Mouse (Mus musculus) heart, embryonic 13.5 days (tissue): Measurements from ENCODE around the gene Itgb1. TPM values are rescaled to one million over a fixed set of nuclear protein-coding genes. Genes with fewer than 3 reads are reported as not detected.

ENCODE experiments used
- ATAC-seq: fragments of 200-750 bp; cut with Nextera tagmentation; 2 replicates; pipeline ENCODE4 v1.8.0; 2017; ENCODE audit warnings: moderate TSS enrichment; ENCODE audit not compliant: insufficient number of reproducible peaks, low FRiP score, low TSS enrichment; ENCODE audit errors: extremely low read depth
- H3K27ac ChIP-seq: fragments of 300-500 bp; sonication (generic); replicated peaks from 2 replicates; pipeline ENCODE4 v1.5.1; 2015; ENCODE audit warnings: moderate library complexity, mild to moderate bottlenecking, inconsistent platforms
- H3K27me3 ChIP-seq: fragments of 300-500 bp; sonication (generic); replicated peaks from 2 replicates; pipeline ENCODE4 v1.6.1; 2015; ENCODE audit warnings: mild to moderate bottlenecking, inconsistent platforms
- H3K36me3 ChIP-seq: fragments of 300-500 bp; sonication (generic); 2 replicates; pipeline ENCODE4 v1.6.1; 2015; ENCODE audit warnings: mild to moderate bottlenecking, inconsistent platforms
- H3K4me1 ChIP-seq: fragments of 300-500 bp; sonication (generic); 2 replicates; pipeline ENCODE4 v1.6.1; 2015; ENCODE audit warnings: inconsistent platforms
- H3K4me2 ChIP-seq: fragments of 300-500 bp; sonication (generic); 2 replicates; pipeline ENCODE4 v1.6.1; 2015; ENCODE audit warnings: inconsistent platforms, mild to moderate bottlenecking, moderate library complexity
- H3K4me3 ChIP-seq: fragments of 300-500 bp; sonication (generic); 2 replicates; pipeline ENCODE4 v1.5.1; 2015; ENCODE audit warnings: moderate library complexity, mild to moderate bottlenecking, inconsistent platforms
- H3K9ac ChIP-seq: fragments of 300-500 bp; sonication (generic); 2 replicates; pipeline ENCODE4 v1.6.1; 2015; ENCODE audit warnings: inconsistent platforms, mild to moderate bottlenecking, moderate library complexity
- H3K9me3 ChIP-seq: fragments of 300-500 bp; sonication (generic); 2 replicates; pipeline ENCODE4 v1.6.1; 2016; ENCODE audit warnings: inconsistent platforms
- WGBS: fragments of 180-500 bp; shearing (Covaris S2); methylation state at CpG from one replicate; pipeline ENCODE4 v1.1.7; 2015; ENCODE audit warnings: mixed read lengths; 5-methylcytosine and 5-hydroxymethylcytosine counted together
- polyA plus RNA-seq: library from polyadenylated mRNA; unstranded; fragments of >200 nt; fragmentation: Nextera tagmentation; extraction: Ambion mirVana; gene quantifications from 2 replicates; pipeline ENCODE4 v1.2.1, GENCODE M21; 2015

Itgb1 gene
- polyA plus RNA-seq, 1 experiment from 2014 or later, result 304 TPM

GRCm38 (mm10) chr8:128662696-128663095 lies 22.8 kb upstream of the Itgb1 start:
- 75% methylated on average over 2 of the region's 2 CpGs for WGBS

GRCm38 (mm10) chr8:128663106-128663505 lies 22.3 kb upstream of the Itgb1 start:
- no peak overlapping the region for H3K4me2 ChIP-seq
- 0 out of 2 replicates have a peak, but pooled peaks cover 9% of the 10 kb centered on the region for H3K4me1 ChIP-seq
- 43% methylated on average over 2 of the region's 2 CpGs for WGBS
- no peaks in the 10 kb centered on the region for H3K36me3 ChIP-seq
- H3K27me3 ChIP-seq, result no peaks in the 10 kb centered on the region
- H3K27ac ChIP-seq, result no peak overlapping the region
- no peak for ATAC-seq
- H3K9me3 ChIP-seq, result no peaks in the 10 kb centered on the region
- H3K9ac ChIP-seq, result no peak overlapping the region
- H3K4me3 ChIP-seq, result no peak overlapping the region

More at GRCm38 (mm10) chr8:128662696-128663095, 22.8 kb upstream of the Itgb1 start:
- ATAC-seq, result no peak
- H3K27ac ChIP-seq, result no peak overlapping the region
- H3K4me2 ChIP-seq, result no peak overlapping the region
- no peaks in the 10 kb centered on the region for H3K27me3 ChIP-seq
- H3K9ac ChIP-seq, result no peak overlapping the region
- no peaks in the 10 kb centered on the region for H3K36me3 ChIP-seq
- H3K4me1 ChIP-seq, result 0 out of 2 replicates have a peak, but pooled peaks cover 9% of the 10 kb centered on the region
- H3K9me3 ChIP-seq, result no peaks in the 10 kb centered on the region
- H3K4me3 ChIP-seq, result no peak overlapping the region

GRCm38 (mm10) chr8:128666576-128667263 lies 18.7 kb upstream of the Itgb1 start:
- H3K4me2 ChIP-seq, result no peak overlapping the region
- no peaks in the 10 kb centered on the region for H3K9me3 ChIP-seq
- H3K27me3 ChIP-seq, result no peaks in the 10 kb centered on the region
- no peak overlapping the region for H3K27ac ChIP-seq
- no peak overlapping the region for H3K4me3 ChIP-seq
- WGBS, result 79% methylated on average over 4 of the region's 4 CpGs
- H3K36me3 ChIP-seq, result no peaks in the 10 kb centered on the region
- no peak for ATAC-seq
- H3K4me1 ChIP-seq, result 0 out of 2 replicates have a peak, but pooled peaks cover 9% of the 10 kb centered on the region
- H3K9ac ChIP-seq, result no peak overlapping the region

- H3K27me3 ChIP-seq, result no peaks in the 10 kb centered on the region
- no peak overlapping the region for H3K9ac ChIP-seq
- H3K4me1 ChIP-seq, result no peaks in the 10 kb centered on the region
- 78% methylated on average over 1 of the region's 1 CpGs for WGBS
- no peak overlapping the region for H3K4me2 ChIP-seq
- H3K36me3 ChIP-seq, result no peaks in the 10 kb centered on the region
- no peak overlapping the region for H3K4me3 ChIP-seq
- no peaks in the 10 kb centered on the region for H3K9me3 ChIP-seq
- ATAC-seq, result no peak
- no peak overlapping the region for H3K27ac ChIP-seq
These were observed 13.6 kb upstream of the Itgb1 start for GRCm38 (mm10) chr8:128671813-128672212.

- H3K4me2 ChIP-seq, result no peak overlapping the region
- no peaks in the 10 kb centered on the region for H3K9me3 ChIP-seq
These were observed 13.0 kb upstream of the Itgb1 start for GRCm38 (mm10) chr8:128672441-128672840.

GRCm38 (mm10) chr8:128672950-128673349 lies 12.5 kb upstream of the Itgb1 start:
- no peak overlapping the region for H3K4me3 ChIP-seq
- H3K27me3 ChIP-seq, result no peaks in the 10 kb centered on the region
- no peaks in the 10 kb centered on the region for H3K4me1 ChIP-seq
- ATAC-seq, result no peak
- H3K4me2 ChIP-seq, result no peak overlapping the region
- no peak overlapping the region for H3K27ac ChIP-seq
- 75% methylated on average over 1 of the region's 1 CpGs for WGBS
- no peaks in the 10 kb centered on the region for H3K36me3 ChIP-seq
- no peaks in the 10 kb centered on the region for H3K9me3 ChIP-seq
- H3K9ac ChIP-seq, result no peak overlapping the region

More at GRCm38 (mm10) chr8:128672441-128672840, 13.0 kb upstream of the Itgb1 start:
- Histone ChIP-seq H3K4me1 (no peaks in the 10 kb centered on the region), H3K4me3 (no peak overlapping the region), H3K9ac (no peak overlapping the region), H3K36me3 (no peaks in the 10 kb centered on the region), H3K27me3 (no peaks in the 10 kb centered on the region), H3K27ac (no peak overlapping the region)
- 79% methylated on average over 2 of the region's 2 CpGs for WGBS
- no peak for ATAC-seq

- Histone ChIP-seq H3K27me3 (no peaks in the 10 kb centered on the region), H3K4me1 (peaks cover 10% of the 10 kb centered on the region), H3K9me3 (no peaks in the 10 kb centered on the region), H3K36me3 (no peaks in the 10 kb centered on the region), H3K27ac (no peak overlapping the region), H3K4me3 (no peak overlapping the region), H3K4me2 (no peak overlapping the region), H3K9ac (no peak overlapping the region)
- 60% methylated on average over 3 of the region's 3 CpGs for WGBS
- ATAC-seq, result no peak
These were observed 9.4 kb upstream of the Itgb1 start for GRCm38 (mm10) chr8:128675848-128676629.

- no peaks in the 10 kb centered on the region for H3K36me3 ChIP-seq
- ATAC-seq, result peak; percentile 66; the same call in 1 of the 2 replicates
- H3K9me3 ChIP-seq, result no peaks in the 10 kb centered on the region
- no peak overlapping the region for H3K4me3 ChIP-seq
- H3K4me2 ChIP-seq, result no peak overlapping the region
- WGBS, result 11% methylated on average over 2 of the region's 2 CpGs
- H3K27ac ChIP-seq, result peak overlapping the region; percentile 90
- H3K9ac ChIP-seq, result no peak overlapping the region
- peaks cover 15% of the 10 kb centered on the region for H3K4me1 ChIP-seq
- no peaks in the 10 kb centered on the region for H3K27me3 ChIP-seq
These were observed 5.5 kb upstream of the Itgb1 start for GRCm38 (mm10) chr8:128679909-128680308.

GRCm38 (mm10) chr8:128680548-128681325 lies 4.7 kb upstream of the Itgb1 start:
- H3K4me3 ChIP-seq, result no peak overlapping the region
- no peak for ATAC-seq
- H3K27me3 ChIP-seq, result no peaks in the 10 kb centered on the region
- H3K4me2 ChIP-seq, result no peak overlapping the region
- H3K4me1 ChIP-seq, result peaks cover 15% of the 10 kb centered on the region
- H3K9ac ChIP-seq, result no peak overlapping the region
- no peaks in the 10 kb centered on the region for H3K9me3 ChIP-seq
- peak overlapping the region; percentile 90 for H3K27ac ChIP-seq
- 84% methylated on average over 2 of the region's 2 CpGs for WGBS
- no peaks in the 10 kb centered on the region for H3K36me3 ChIP-seq

GRCm38 (mm10) chr8:128681970-128682369 lies 3.5 kb upstream of the Itgb1 start:
- Histone ChIP-seq H3K27me3 (no peaks in the 10 kb centered on the region), H3K27ac (no peak overlapping the region), H3K4me1 (peaks cover 16% of the 10 kb centered on the region), H3K9me3 (no peaks in the 10 kb centered on the region), H3K4me3 (no peak overlapping the region), H3K4me2 (no peak overlapping the region), H3K36me3 (no peaks in the 10 kb centered on the region), H3K9ac (no peak overlapping the region)
- no peak for ATAC-seq
- WGBS, result 79% methylated on average over 3 of the region's 3 CpGs
